Mouse (Mus musculus) MEL (cell line): ENCODE data around the gene Gtf3a.

Source experiments
- CTCF ChIP-seq, 3 experiments: IDR thresholded peaks in 2 of 3; conservative IDR thresholded peaks in 1 of 3; 2 replicates each; pipeline ENCODE4 v1.5.1; 2011 to 2012; ENCODE audit warnings: low read length in 3 of 3, low read depth in 2 of 3, mild to moderate bottlenecking in 2 of 3, improper control_type of control experiment in 1 of 3, inconsistent platforms in 1 of 3, mixed read lengths in 1 of 3, moderate library complexity in 1 of 3; ENCODE audit not compliant: control insufficient read depth in 1 of 3, insufficient read depth in 1 of 3, poor library complexity in 1 of 3, severe bottlenecking in 1 of 3
- EP300 ChIP-seq, 2 experiments: IDR thresholded peaks; 2 replicates each; pipeline ENCODE4 v1.6.1; 2011; ENCODE audit warnings: improper control_type of control experiment in 2 of 2, low read length in 2 of 2, low read depth in 1 of 2, mild to moderate bottlenecking in 1 of 2
- GATA1 ChIP-seq: IDR thresholded peaks from 2 replicates; pipeline ENCODE4 v1.6.1; 2011; ENCODE audit warnings: low read depth, low read length, improper control_type of control experiment
- JUND ChIP-seq: IDR thresholded peaks from 2 replicates; pipeline ENCODE4 v1.6.1; 2011; ENCODE audit warnings: low read depth, mild to moderate bottlenecking, improper control_type of control experiment, low read length
- MAX ChIP-seq: IDR thresholded peaks from 2 replicates; pipeline ENCODE4 v1.6.1; 2011; ENCODE audit warnings: low read length, improper control_type of control experiment
- MYC ChIP-seq: IDR thresholded peaks from 2 replicates; pipeline ENCODE4 v1.6.1; 2011; ENCODE audit warnings: low read depth, mild to moderate bottlenecking, low read length, improper control_type of control experiment, moderate library complexity
- POLR2A ChIP-seq, 2 experiments: IDR thresholded peaks; 2 replicates each; pipeline ENCODE4 v1.6.1; 2011 to 2012; ENCODE audit warnings: low read length in 2 of 2, mild to moderate bottlenecking in 2 of 2, control low read depth in 1 of 2, improper control_type of control experiment in 1 of 2, low read depth in 1 of 2, moderate library complexity in 1 of 2; ENCODE audit not compliant: control insufficient read depth in 1 of 2, insufficient read depth in 1 of 2, poor library complexity in 1 of 2
- SMC3 ChIP-seq: IDR thresholded peaks from 2 replicates; pipeline ENCODE4 v1.6.1; 2011; ENCODE audit warnings: low read depth, low read length, improper control_type of control experiment
- TCF12 ChIP-seq: IDR thresholded peaks from 2 replicates; pipeline ENCODE4 v1.6.1; 2014; ENCODE audit warnings: low read depth, mild to moderate bottlenecking, inconsistent platforms, low read length, improper control_type of control experiment, moderate library complexity
- USF2 ChIP-seq, 2 experiments: IDR thresholded peaks; 2 replicates each; pipeline ENCODE4 v1.6.1; 2011 to 2012; ENCODE audit warnings: improper control_type of control experiment in 2 of 2, low read length in 2 of 2, borderline replicate concordance in 1 of 2, inconsistent platforms in 1 of 2, low read depth in 1 of 2, mild to moderate bottlenecking in 1 of 2; ENCODE audit not compliant: insufficient read depth in 1 of 2
- ZKSCAN1 ChIP-seq: IDR thresholded peaks from 2 replicates; pipeline ENCODE4 v1.6.1; 2012; ENCODE audit warnings: low read depth, mild to moderate bottlenecking, inconsistent platforms, low read length, improper control_type of control experiment, moderate library complexity
- ZNF384 ChIP-seq: IDR thresholded peaks from 2 replicates; pipeline ENCODE4 v1.6.1; 2012; ENCODE audit warnings: low read depth, mild to moderate bottlenecking, inconsistent platforms, low read length, improper control_type of control experiment

GRCm38 (mm10) chr5:146933466-146933865 is 15.0 kb upstream of the Gtf3a start:
- TF ChIP-seq MAX (no peak), SMC3 (no peak), ZKSCAN1 (no peak), POLR2A (IDR thresholded peaks at IDR 0.05; ENCODE audit: control insufficient read depth in 1 of 2, insufficient read depth in 1 of 2, low read depth in 1 of 2, low read length in 2 of 2, poor library complexity in 1 of 2) (no peak), CTCF (IDR thresholded peaks at IDR 0.05 in 2 of 3, conservative IDR thresholded peaks at IDR 0.05 in 1 of 3; ENCODE audit: control insufficient read depth in 1 of 3, insufficient read depth in 1 of 3, low read depth in 2 of 3, low read length in 3 of 3, poor library complexity in 1 of 3, severe bottlenecking in 1 of 3) (no peak), EP300 (IDR thresholded peaks at IDR 0.05; ENCODE audit: low read depth in 1 of 2, low read length in 2 of 2) (no peak), JUND (no peak), TCF12 (no peak), GATA1 (no peak), ZNF384 (no peak), MYC (no peak), USF2 (IDR thresholded peaks at IDR 0.05; ENCODE audit: borderline replicate concordance in 1 of 2, insufficient read depth in 1 of 2, low read depth in 1 of 2, low read length in 2 of 2) (no peak)
